Mouse (Mus musculus) cortical plate, adult 2 months (tissue): ENCODE results near the gene Pias4.

Source experiments
- CTCF ChIP-seq: fragments of 200-500 bp; IDR thresholded peaks from 2 replicates; pipeline ENCODE4 v1.5.1; 2011; ENCODE audit warnings: mild to moderate bottlenecking, control low read depth, low read length; ENCODE audit not compliant: insufficient read depth; ENCODE audit errors: extremely low read depth
- POLR2A ChIP-seq: fragments of 200-500 bp; IDR thresholded peaks from 2 replicates; pipeline ENCODE4 v1.6.1; 2011; ENCODE audit warnings: mild to moderate bottlenecking, low read length, control low read depth; ENCODE audit not compliant: insufficient read depth; ENCODE audit errors: extremely low read depth

- TF ChIP-seq CTCF = no peak
- TF ChIP-seq POLR2A = no peak
Observed at GRCm38 (mm10) chr10:81189821-81190220, 22.1 kb upstream of the Pias4 start.
